In genomic region chr13:96924985-96925745, GRCm38 (mm10) we compare ENCODE assay signal across 8 mouse cellular contexts. TPM values are rescaled to one million over a fixed set of nuclear protein-coding genes. Genes with fewer than 3 reads are reported as not detected.
DNase-seq lines count a peak whose midpoint lies in the region; ATAC-seq lines count a peak whose summit lies in the region.

No protein-coding gene starts in this region.

- peaks cover 21% of the 10 kb centered on the region for H3K27me3 ChIP-seq in forebrain, embryonic 15.5 days
- H3K27me3 ChIP-seq in intestine, embryonic 14.5 days (replicated peaks; ENCODE audit: control insufficient read depth, insufficient read depth, low read length): peaks cover 25% of the 10 kb centered on the region

- H3K36me3 ChIP-seq in forebrain, embryonic 15.5 days: no peaks in the 10 kb centered on the region
- H3K36me3 ChIP-seq in intestine, embryonic 14.5 days (ENCODE audit: control insufficient read depth, insufficient read depth, low read length): no peaks in the 10 kb centered on the region

- no peak overlapping the region for H3K27ac ChIP-seq in forebrain, embryonic 15.5 days (replicated peaks)
- H3K27ac ChIP-seq in intestine, embryonic 14.5 days (ENCODE audit: low read depth): no peak overlapping the region

- no peak for DNase-seq in frontal cortex, postnatal 25 days (ENCODE audit: low spot score in 2 of 2)
- DNase-seq in ES-CJ7 (ENCODE audit: low read depth, low spot score): peak; percentile 39
- DNase-seq in intestine, embryonic 14.5 days (ENCODE audit: low spot score): peak; percentile 69
- DNase-seq in thymus, postnatal 14 days: peak; percentile 39
- no peak for DNase-seq in gastrocnemius, postnatal 36 days

- H3K9me3 ChIP-seq in forebrain, embryonic 15.5 days: no peaks in the 10 kb centered on the region
- H3K9me3 ChIP-seq in intestine, embryonic 14.5 days (ENCODE audit: control insufficient read depth, low read length): no peaks in the 10 kb centered on the region

- peak overlapping the region; percentile 50 for H3K9ac ChIP-seq in forebrain, embryonic 15.5 days (replicated peaks)
- peak overlapping the region; percentile 63 for H3K9ac ChIP-seq in intestine, embryonic 14.5 days (ENCODE audit: low read length)

- intact Hi-C loops in gastrocnemius, postnatal 36 days (cut with DNase I): no loop called here

- H3K4me2 ChIP-seq in forebrain, embryonic 15.5 days (replicated peaks): peak overlapping the region; percentile 100
- peak overlapping the region; percentile 99 for H3K4me2 ChIP-seq in intestine, embryonic 14.5 days (ENCODE audit: low read length)

- H3K4me3 ChIP-seq in forebrain, embryonic 15.5 days: peak overlapping the region; percentile 69
- H3K4me3 ChIP-seq in intestine, embryonic 14.5 days (ENCODE audit: low read depth, low read length): peak overlapping the region; percentile 74

- peaks cover 17% of the 10 kb centered on the region for H3K4me1 ChIP-seq in forebrain, embryonic 15.5 days
- H3K4me1 ChIP-seq in intestine, embryonic 14.5 days (replicated peaks; ENCODE audit: control insufficient read depth, insufficient read depth, low read length): no peaks in the 10 kb centered on the region

- ATAC-seq in frontal cortex, adult (ENCODE audit: low TSS enrichment): peak; percentile 29; the same call in 1 of the 2 replicates
- peak; percentile 59; the same call in 1 of the 2 replicates for ATAC-seq in forebrain, embryonic 15.5 days (replicated peaks)
- peak; percentile 43; the same call in 1 of the 2 replicates for ATAC-seq in intestine, embryonic 14.5 days (replicated peaks; ENCODE audit: low FRiP score, low TSS enrichment, low read depth)
- 0 out of 2 replicates have a peak, but pooled peaks have one; percentile 31 for ATAC-seq in megakaryocyte, adult 5-6 weeks (ENCODE audit: poor library complexity, severe bottlenecking)

- under 1% methylated on average over 53 of the region's 53 CpGs for WGBS in forebrain, embryonic 15.5 days
- WGBS in intestine, embryonic 14.5 days: 2% methylated on average over 51 of the region's 53 CpGs

RNA-seq across cellular contexts. Expression of gene Gcnt4, which starts 0.7 kb away (rescaled TPM):
- 0.09 TPM in 1 of 2 replicates, not detected in the other for polyA plus RNA-seq in forebrain, embryonic 15.5 days (2015; fragmentation: Nextera tagmentation; extraction: Ambion mirVana)
- 0.44 and 0.45 TPM in 2 replicates for polyA plus RNA-seq in intestine, embryonic 14.5 days (2014; fragmentation: Nextera tagmentation; extraction: Ambion mirVana)
- total RNA-seq in megakaryocyte, adult 5-6 weeks (2015): 0.09 and 0.11 TPM in 2 replicates
- total RNA-seq in megakaryocyte, adult 5-6 weeks (2017): 0.11 TPM in 1 of 2 replicates, not detected in the other
- total RNA-seq in gastrocnemius, postnatal 36 days (2021): under 1 TPM; 0.07 to 0.08 TPM

Comparison
In these comparisons a context has a peak if more than half of its experiments do, and no peak if none do; other contexts are left out.
1. DNase-seq: peak in ES-CJ7 (single experiment), intestine, embryonic 14.5 days (single experiment) and thymus, postnatal 14 days (single experiment); none in frontal cortex, postnatal 25 days (0 of 2) and gastrocnemius, postnatal 36 days (0 of 2).
2. Peak in every context shown above with its lines, with median percentiles within 50 percentile points of each other: ATAC-seq.